Mouse (Mus musculus) urinary bladder, postnatal 10 days (tissue): Measurements from ENCODE around the gene Sval1.

ENCODE experiments used
- DNase-seq: peaks from one replicate; pipeline ENCODE4 v3.0.0; 2022; ENCODE audit warnings: low spot score

Sval1 gene

DNA sequence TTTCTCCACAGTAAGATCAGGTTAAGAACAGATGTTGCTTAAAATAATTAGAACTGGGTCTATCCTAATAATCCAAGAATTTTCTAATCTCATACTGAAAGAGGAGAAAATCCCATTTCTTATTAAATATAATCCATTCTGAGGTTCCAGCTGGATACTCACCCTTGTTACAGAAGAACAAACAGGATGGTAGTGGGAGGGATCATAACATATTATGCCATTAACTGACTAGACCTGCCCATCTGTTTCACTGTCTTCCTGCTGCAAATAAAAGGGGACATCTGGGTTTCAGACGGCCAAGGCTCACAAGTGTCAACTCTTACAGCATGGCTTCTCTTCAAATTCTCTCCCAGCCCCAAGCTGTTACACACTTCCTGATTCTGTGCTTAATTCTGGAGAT lies at the start of gene Sval1:
Gene Sval1 (plus strand): TSS at position 301 of the 400 bp plus-strand sequence.
- DNase-seq: no peak

DNA sequence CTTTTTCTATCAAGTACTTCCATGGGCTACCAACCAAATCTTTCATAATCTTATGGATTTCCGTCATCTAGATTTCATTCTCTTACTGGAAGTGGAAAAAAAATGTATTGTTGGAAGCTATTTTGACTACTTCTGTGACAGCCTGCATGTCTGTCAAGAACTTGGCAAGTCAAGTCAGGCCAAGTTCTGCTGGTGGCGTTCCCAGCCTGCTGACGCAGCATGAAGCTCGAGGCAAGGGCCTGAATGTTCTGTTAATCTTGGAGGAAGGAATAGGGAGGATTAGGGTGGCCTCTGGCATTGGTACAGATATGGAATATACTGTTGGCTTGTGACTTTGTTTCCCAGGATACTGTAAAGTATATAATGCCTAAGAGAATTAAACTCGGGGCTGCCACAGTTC lies 39.8 kb upstream of the Sval1 start:
- no peak for DNase-seq

DNA sequence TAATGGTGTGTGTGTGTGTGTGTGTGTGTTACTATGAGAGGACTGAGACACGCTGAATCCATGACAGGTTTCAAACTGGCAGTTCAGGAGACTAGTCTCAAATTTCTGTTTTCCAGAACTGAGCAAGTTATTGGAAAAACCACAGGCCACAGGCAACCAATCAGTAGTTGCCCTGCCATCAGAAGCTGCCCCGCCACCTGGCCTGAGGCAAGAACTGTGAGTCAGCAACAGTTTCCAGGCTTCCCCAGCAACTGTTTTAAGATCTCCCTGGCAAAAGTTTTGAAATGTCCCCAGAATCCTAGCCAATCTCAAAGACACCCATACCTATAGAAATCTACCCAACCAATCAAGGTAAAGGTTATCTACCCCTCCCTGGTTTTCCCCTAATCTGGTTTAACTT lies 36.5 kb upstream of the Sval1 start:
- no peak for DNase-seq

DNA sequence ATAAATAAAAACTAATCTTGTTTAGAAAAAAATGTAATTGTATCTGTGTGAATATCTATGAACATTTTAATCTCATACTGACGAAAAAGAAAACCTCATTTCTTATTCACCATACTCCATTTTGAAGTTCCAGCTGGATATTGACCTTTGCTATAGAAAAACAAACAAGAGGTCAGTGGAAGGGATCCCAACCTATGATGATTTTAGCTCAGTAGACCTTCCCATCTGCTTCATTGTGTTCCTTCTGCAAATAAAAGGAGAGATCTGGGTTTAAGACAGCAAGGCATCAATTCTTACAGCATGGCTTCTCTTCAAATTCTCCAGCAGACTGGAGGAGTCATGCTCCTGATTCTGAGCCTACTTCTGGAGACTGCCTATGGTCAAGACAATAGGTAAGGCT lies 16.4 kb downstream of the Sval1 start, which contains the start of gene Sval3:
Gene Sval3 (plus strand): TSS at position 301 of the 400 bp plus-strand sequence.
- DNase-seq: no peak
